Mouse (Mus musculus): ENCODE measurements around the gene Tsnaxip1. TPM values are rescaled to one million over a fixed set of nuclear protein-coding genes. Genes with fewer than 3 reads are reported as not detected.
A peak's percentile ranks its signal among the peaks of the same experiment; 100 is the strongest.
"Not testable (repeated sequence)": the region's sequence is repeated elsewhere in the genome, so short reads cannot be mapped to it uniquely, and the experiment has no call there.

The Tsnaxip1 gene
- polyA plus RNA-seq, 1 experiment: 0.09 TPM

DNA sequence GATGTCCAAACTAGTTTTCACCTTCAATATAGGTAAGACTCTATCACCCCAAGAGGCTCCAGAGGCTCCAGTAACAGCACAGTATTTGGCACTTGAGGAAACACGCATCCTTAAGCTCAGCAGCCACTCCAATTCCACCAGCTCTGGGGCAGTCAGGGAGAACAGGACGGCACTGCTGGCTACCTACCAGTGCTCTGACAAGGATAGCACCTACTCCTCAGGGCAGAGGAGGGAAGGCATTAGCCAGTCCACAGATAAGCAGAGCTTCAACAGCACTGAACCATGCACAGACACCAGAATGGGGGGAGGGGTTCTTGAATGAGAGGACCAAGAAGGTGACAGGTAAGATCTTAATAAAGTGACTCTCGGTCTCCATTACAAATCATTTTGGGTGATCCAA, 7.9 kb upstream of the Tsnaxip1 start:
- peaks cover 34% of the 10 kb centered on the region for H3K79me3 ChIP-seq (ENCODE audit: low read depth)
- no peaks in the 10 kb centered on the region for H3K27me3 ChIP-seq (ENCODE audit: control insufficient read depth, insufficient read depth, insufficient read length)
- no peak overlapping the region for H3ac ChIP-seq (ENCODE audit: control insufficient read depth, insufficient read length, low read depth)
- H3K79me2 ChIP-seq (ENCODE audit: control insufficient read depth, insufficient read depth): peaks cover 90% of the 10 kb centered on the region
- H3K36me3 ChIP-seq (ENCODE audit: control insufficient read depth, insufficient read depth): peaks cover 19% of the 10 kb centered on the region
- TF ChIP-seq MAX (IDR thresholded peaks at IDR 0.05): no peak
- TF ChIP-seq FOSL1 (IDR thresholded peaks at IDR 0.05; ENCODE audit: insufficient read depth, low read length, poor library complexity, severe bottlenecking): no peak
- no peak for TF ChIP-seq MYOG (IDR thresholded peaks at IDR 0.05; ENCODE audit: control insufficient read depth, extremely low read depth, insufficient read length)
- no peak for TF ChIP-seq CTCF (IDR thresholded peaks at IDR 0.05; ENCODE audit: control insufficient read depth, insufficient read depth, insufficient read length)
- no peak for TF ChIP-seq CEBPB (IDR thresholded peaks at IDR 0.05; ENCODE audit: low read depth)
- no peak overlapping the region for H3K4me3 ChIP-seq (ENCODE audit: insufficient read depth, poor library complexity, severe bottlenecking)

DNA sequence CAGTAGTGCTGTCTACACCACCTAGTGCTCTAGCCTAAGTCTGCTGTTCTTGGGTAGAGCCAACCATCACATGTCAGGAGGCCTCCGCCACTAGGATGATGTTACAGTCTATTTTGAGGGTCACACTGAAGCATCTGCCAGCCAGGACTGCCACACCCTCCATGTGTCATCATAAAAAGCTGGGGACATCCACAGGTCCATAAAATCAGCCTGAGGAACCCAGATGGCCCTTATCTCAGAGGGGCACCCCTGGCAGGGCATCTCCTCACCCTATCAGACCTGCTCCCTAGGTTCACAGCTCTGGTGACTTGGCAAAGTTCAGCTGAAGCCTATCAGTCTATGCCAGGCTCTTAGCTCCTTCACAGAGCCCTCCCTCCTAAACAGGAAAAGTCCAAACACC, 6.6 kb upstream of the Tsnaxip1 start:
- Histone ChIP-seq H3K36me3 (ENCODE audit: control insufficient read depth, insufficient read depth) (peaks cover 28% of the 10 kb centered on the region), H3K79me2 (ENCODE audit: control insufficient read depth, insufficient read depth) (peaks cover 90% of the 10 kb centered on the region), H3K4me3 (ENCODE audit: insufficient read depth, poor library complexity, severe bottlenecking) (no peak overlapping the region), H3ac (ENCODE audit: control insufficient read depth, insufficient read length, low read depth) (no peak overlapping the region), H3K27me3 (ENCODE audit: control insufficient read depth, insufficient read depth, insufficient read length) (no peaks in the 10 kb centered on the region), H3K79me3 (ENCODE audit: low read depth) (peaks cover 37% of the 10 kb centered on the region)
- TF ChIP-seq CEBPB (IDR thresholded peaks at IDR 0.05; ENCODE audit: low read depth): no peak
- no peak for TF ChIP-seq MYOG (IDR thresholded peaks at IDR 0.05; ENCODE audit: control insufficient read depth, extremely low read depth, insufficient read length)
- no peak for TF ChIP-seq MYOD1 (IDR thresholded peaks at IDR 0.05; ENCODE audit: control insufficient read depth, insufficient read length, low read depth)
- TF ChIP-seq FOSL1 (IDR thresholded peaks at IDR 0.05; ENCODE audit: insufficient read depth, low read length, poor library complexity, severe bottlenecking): no peak
- TF ChIP-seq CTCF (IDR thresholded peaks at IDR 0.05; ENCODE audit: control insufficient read depth, insufficient read depth, insufficient read length): no peak
- no peak for TF ChIP-seq USF1 (IDR thresholded peaks at IDR 0.05; ENCODE audit: low read depth)

DNA sequence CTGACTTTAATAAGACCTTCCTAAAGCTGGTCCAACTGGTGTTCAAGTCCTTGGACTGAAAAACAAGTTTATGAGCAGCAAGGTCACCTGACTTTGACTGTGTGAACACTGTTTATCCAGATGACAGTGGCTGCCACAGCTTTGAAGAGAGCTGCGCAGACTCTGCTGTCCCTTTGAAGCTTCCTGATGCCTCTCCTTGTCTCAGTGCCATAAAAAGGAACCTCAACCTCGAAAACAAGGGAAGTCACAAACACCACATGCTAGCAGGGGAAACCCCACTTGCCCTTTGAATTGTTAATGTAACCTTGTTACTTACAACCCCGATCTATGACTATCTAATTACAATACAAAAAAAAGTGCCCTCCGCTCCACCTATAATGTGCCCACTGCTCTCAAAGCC, 2.0 kb upstream of the Tsnaxip1 start:
- peaks cover 23% of the 10 kb centered on the region for H3K36me3 ChIP-seq (ENCODE audit: control insufficient read depth, insufficient read depth)
- TF ChIP-seq CTCF (IDR thresholded peaks at IDR 0.05; ENCODE audit: control insufficient read depth, insufficient read depth, insufficient read length) (no peak), CEBPB (IDR thresholded peaks at IDR 0.05; ENCODE audit: low read depth) (no peak), FOSL1 (IDR thresholded peaks at IDR 0.05; ENCODE audit: insufficient read depth, low read length, poor library complexity, severe bottlenecking) (no peak), MAX (IDR thresholded peaks at IDR 0.05) (no peak), USF1 (IDR thresholded peaks at IDR 0.05; ENCODE audit: low read depth) (no peak), MYOG (IDR thresholded peaks at IDR 0.05; ENCODE audit: control insufficient read depth, extremely low read depth, insufficient read length) (no peak), MYOD1 (IDR thresholded peaks at IDR 0.05; ENCODE audit: control insufficient read depth, insufficient read length, low read depth) (no peak)
- no peak overlapping the region for H3ac ChIP-seq (ENCODE audit: control insufficient read depth, insufficient read length, low read depth)
- H3K4me3 ChIP-seq (ENCODE audit: insufficient read depth, poor library complexity, severe bottlenecking): no peak overlapping the region
- peaks cover 27% of the 10 kb centered on the region for H3K79me3 ChIP-seq (ENCODE audit: low read depth)
- H3K79me2 ChIP-seq (ENCODE audit: control insufficient read depth, insufficient read depth): peaks cover 61% of the 10 kb centered on the region
- H3K27me3 ChIP-seq (ENCODE audit: control insufficient read depth, insufficient read depth, insufficient read length): no peaks in the 10 kb centered on the region

DNA sequence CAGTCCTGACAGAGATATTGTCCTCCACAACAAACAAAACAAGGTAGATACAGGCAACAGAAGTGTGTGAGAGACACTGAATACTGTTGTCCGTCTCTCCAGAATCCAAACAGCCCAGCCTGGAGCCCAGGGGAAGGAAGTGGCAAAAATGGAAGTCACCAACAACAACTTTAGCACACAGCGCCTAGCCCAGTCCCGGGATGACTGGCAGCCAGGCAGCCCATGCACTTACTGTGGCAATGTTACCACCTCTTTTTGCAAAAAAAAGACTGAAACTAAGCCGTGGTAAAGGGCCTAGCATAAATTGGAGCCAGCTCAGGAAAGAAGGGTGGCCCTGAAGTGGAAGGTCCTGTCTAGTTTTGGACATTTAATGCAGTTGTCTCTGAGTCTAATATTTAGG, 1.2 kb upstream of the Tsnaxip1 start:
- peaks cover 24% of the 10 kb centered on the region for H3K79me3 ChIP-seq (ENCODE audit: low read depth)
- H3ac ChIP-seq (ENCODE audit: control insufficient read depth, insufficient read length, low read depth): peak overlapping the region; percentile 94
- peaks cover 52% of the 10 kb centered on the region for H3K79me2 ChIP-seq (ENCODE audit: control insufficient read depth, insufficient read depth)
- TF ChIP-seq CTCF (IDR thresholded peaks at IDR 0.05; ENCODE audit: control insufficient read depth, insufficient read depth, insufficient read length) (no peak), FOSL1 (IDR thresholded peaks at IDR 0.05; ENCODE audit: insufficient read depth, low read length, poor library complexity, severe bottlenecking) (no peak), MAX (IDR thresholded peaks at IDR 0.05) (no peak), MYOG (IDR thresholded peaks at IDR 0.05; ENCODE audit: control insufficient read depth, extremely low read depth, insufficient read length) (no peak), CEBPB (IDR thresholded peaks at IDR 0.05; ENCODE audit: low read depth) (no peak), MYOD1 (IDR thresholded peaks at IDR 0.05; ENCODE audit: control insufficient read depth, insufficient read length, low read depth) (no peak), USF1 (IDR thresholded peaks at IDR 0.05; ENCODE audit: low read depth) (no peak)
- peaks cover 4% of the 10 kb centered on the region for H3K27me3 ChIP-seq (ENCODE audit: control insufficient read depth, insufficient read depth, insufficient read length)
- H3K4me3 ChIP-seq (ENCODE audit: insufficient read depth, poor library complexity, severe bottlenecking): peak overlapping the region; percentile 85
- peaks cover 18% of the 10 kb centered on the region for H3K36me3 ChIP-seq (ENCODE audit: control insufficient read depth, insufficient read depth)

DNA sequence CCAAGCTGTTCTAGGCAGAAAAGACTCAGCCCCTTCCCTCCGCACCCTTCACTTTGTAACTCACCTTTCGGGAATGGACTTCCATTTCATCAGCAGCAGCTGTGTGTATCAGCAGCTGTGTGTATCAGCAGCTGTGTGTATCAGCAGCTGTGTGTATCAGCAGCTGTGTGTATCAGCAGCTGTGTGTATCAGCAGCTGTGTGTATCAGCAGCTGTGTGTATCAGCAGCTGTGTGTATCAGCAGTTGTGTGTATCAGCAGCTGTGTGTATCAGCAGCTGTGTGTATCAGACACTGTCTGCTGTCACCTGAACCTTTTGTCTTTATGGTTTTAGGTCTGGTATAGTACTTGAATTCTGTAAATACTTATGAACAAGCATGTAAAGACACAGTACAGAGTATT, 6.2 kb downstream of the Tsnaxip1 start:
- H3K4me3 ChIP-seq (ENCODE audit: insufficient read depth, poor library complexity, severe bottlenecking); H3K79me3 ChIP-seq (ENCODE audit: low read depth); H3K27me3 ChIP-seq (ENCODE audit: control insufficient read depth, insufficient read depth, insufficient read length); H3K79me2 ChIP-seq (ENCODE audit: control insufficient read depth, insufficient read depth); H3K36me3 ChIP-seq (ENCODE audit: control insufficient read depth, insufficient read depth); H3ac ChIP-seq (ENCODE audit: control insufficient read depth, insufficient read length, low read depth): not testable (repeated sequence)
- TF ChIP-seq MYOD1 (IDR thresholded peaks at IDR 0.05; ENCODE audit: control insufficient read depth, insufficient read length, low read depth): peak; percentile 68

DNA sequence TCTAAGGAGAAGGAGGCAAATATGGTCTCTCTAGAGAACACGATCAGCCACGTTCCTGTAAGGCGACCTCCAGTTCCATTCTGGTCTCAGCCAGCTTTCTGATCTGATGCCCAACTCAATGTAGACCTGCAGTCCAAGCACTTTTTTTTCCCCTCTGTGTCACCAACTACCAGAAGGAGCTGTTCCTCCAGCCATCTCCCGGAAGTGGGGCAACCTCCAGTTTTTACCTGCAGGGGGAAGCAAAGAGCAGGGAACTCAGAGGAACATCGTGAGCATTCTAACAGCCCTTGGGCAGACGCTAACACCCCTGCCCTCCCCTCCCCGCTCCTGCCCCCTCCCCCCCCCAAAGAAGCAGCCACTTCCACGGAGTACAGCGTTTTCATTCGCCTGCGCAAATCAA, 7.8 kb downstream of the Tsnaxip1 start:
- no peaks in the 10 kb centered on the region for H3K79me3 ChIP-seq (ENCODE audit: low read depth)
- H3ac ChIP-seq (ENCODE audit: control insufficient read depth, insufficient read length, low read depth): no peak overlapping the region
- H3K4me3 ChIP-seq (ENCODE audit: insufficient read depth, poor library complexity, severe bottlenecking): no peak overlapping the region
- H3K27me3 ChIP-seq (ENCODE audit: control insufficient read depth, insufficient read depth, insufficient read length): peaks cover 8% of the 10 kb centered on the region
- no peaks in the 10 kb centered on the region for H3K36me3 ChIP-seq (ENCODE audit: control insufficient read depth, insufficient read depth)
- no peaks in the 10 kb centered on the region for H3K79me2 ChIP-seq (ENCODE audit: control insufficient read depth, insufficient read depth)
- TF ChIP-seq CTCF (IDR thresholded peaks at IDR 0.05; ENCODE audit: control insufficient read depth, insufficient read depth, insufficient read length) (peak; percentile 28), MYOD1 (IDR thresholded peaks at IDR 0.05; ENCODE audit: control insufficient read depth, insufficient read length, low read depth) (no peak), MYOG (IDR thresholded peaks at IDR 0.05; ENCODE audit: control insufficient read depth, extremely low read depth, insufficient read length) (no peak), FOSL1 (IDR thresholded peaks at IDR 0.05; ENCODE audit: insufficient read depth, low read length, poor library complexity, severe bottlenecking) (no peak), MAX (IDR thresholded peaks at IDR 0.05) (no peak), USF1 (IDR thresholded peaks at IDR 0.05; ENCODE audit: low read depth) (no peak), CEBPB (IDR thresholded peaks at IDR 0.05; ENCODE audit: low read depth) (no peak)
